Mouse (Mus musculus) adrenal gland, adult 18-20 months (tissue): Measurements from ENCODE around the gene Tnni3. TPM values are rescaled to one million over a fixed set of nuclear protein-coding genes. Genes with fewer than 3 reads are reported as not detected.
A peak's percentile ranks its signal among the peaks of the same experiment; 100 is the strongest.

ENCODE experiments used
- DNase-seq, 2 experiments: peaks; one replicate each; pipeline ENCODE4 v3.0.0; 2021 to 2022; ENCODE audit warnings: low spot score in 2 of 2
- total RNA-seq, 2 experiments: library from RNA; stranded (reverse); gene quantifications; 1 replicate in 1 of 2; 2 replicates in 1 of 2; pipeline ENCODE4 v1.2.3; 2021

Tnni3 gene
- total RNA-seq, 2 experiments from 2014 or later = 0.66 TPM; not detected in 1

GRCm38 (mm10) chr7:4521231-4522003 is 2.6 kb downstream of the Tnni3 start:
- DNase-seq = no peak

GRCm38 (mm10) chr7:4518487-4518886 is 5.5 kb downstream of the Tnni3 start:
- DNase-seq = no peak

- no peak for DNase-seq
Observed at GRCm38 (mm10) chr7:4516332-4517050, 7.5 kb downstream of the Tnni3 start, which contains the start of gene Tnnt1. TSS of gene Tnnt1 (minus strand) at chr7:4516382.

GRCm38 (mm10) chr7:4515853-4516252 is 8.2 kb downstream of the Tnni3 start:
- DNase-seq = no peak

DNA sequence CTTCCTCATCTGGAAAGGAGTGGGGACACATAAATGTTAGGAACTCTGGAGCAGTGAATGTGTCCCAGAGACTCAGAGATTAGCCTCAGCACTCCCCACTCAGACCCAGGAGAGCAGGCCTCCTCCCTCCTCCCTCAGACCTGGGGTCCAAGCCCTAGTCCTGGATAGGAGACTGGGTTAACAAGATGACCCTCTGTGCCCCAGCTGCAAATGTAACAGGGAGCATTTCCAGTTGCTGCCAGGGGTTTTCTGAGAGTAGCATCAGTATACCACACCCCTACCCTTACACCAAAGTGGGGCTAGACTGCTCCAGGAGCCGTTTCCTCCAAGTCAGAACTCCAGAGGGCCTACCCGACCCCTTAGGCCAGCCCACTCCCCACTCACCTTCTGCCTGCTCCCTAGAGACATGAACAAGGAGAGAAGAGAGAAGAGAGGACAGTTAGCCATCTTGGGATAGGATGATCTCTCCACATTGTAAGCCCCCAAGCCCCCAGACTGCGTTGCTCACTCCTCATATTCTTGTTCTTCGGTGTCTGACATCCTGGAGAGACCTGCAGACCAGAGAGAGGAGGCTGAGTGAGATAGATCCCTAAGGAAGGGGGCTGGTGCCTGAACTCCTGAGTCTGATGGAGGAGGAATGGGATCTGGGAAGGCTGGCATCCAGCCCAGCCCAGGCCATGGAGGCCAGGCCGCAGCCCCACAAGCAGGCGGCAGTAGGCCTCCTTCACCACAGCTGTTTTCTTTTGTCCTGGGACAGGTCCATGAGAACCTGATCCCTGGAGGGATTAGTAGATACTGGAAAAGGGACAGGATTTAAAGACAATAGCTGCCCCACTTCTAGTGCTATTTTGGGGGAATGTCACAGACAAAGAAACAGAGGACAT is 10.0 kb downstream of the Tnni3 start:
- no peak for DNase-seq

GRCm38 (mm10) chr7:4513236-4513635 is 10.8 kb downstream of the Tnni3 start:
- no peak for DNase-seq

- DNase-seq = no peak
Observed at GRCm38 (mm10) chr7:4511489-4512224, 12.4 kb downstream of the Tnni3 start.

DNA sequence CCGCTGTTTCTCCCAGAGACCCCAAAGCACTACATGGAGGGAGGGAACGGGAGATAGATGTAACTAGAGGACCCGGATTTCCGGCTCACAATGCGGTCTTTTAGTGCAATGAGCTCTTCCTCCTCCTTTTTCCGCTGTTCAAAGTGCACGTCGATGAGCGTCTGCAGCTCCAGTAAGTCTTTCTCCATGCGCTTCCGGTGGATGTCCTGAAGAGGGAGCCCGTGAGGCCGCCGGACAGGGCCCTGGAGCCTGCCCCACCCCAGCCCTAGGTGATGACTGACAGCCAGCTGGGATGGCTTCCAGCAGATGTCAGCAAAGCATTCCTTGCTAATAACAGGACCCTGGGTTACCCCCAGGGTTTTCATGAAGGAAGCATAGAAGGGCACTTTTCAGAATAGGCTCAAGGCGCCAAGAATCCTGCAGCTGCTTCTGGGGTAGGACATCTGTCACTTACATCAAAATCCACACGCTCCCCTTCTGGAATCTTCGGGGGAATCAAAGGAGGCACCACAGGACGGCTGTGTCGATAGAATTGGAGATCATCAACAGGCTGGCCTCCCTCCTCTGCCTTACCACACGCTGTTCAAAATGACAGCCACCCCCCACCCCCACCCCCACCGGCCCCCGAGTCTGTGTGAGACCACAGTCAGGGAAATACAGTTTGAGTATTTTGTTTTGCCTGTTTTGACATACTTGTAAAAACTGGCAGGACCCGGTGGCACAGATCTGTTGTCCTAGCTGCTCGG is 14.0 kb downstream of the Tnni3 start:
- peak; percentile 59 to 62 for DNase-seq

DNA sequence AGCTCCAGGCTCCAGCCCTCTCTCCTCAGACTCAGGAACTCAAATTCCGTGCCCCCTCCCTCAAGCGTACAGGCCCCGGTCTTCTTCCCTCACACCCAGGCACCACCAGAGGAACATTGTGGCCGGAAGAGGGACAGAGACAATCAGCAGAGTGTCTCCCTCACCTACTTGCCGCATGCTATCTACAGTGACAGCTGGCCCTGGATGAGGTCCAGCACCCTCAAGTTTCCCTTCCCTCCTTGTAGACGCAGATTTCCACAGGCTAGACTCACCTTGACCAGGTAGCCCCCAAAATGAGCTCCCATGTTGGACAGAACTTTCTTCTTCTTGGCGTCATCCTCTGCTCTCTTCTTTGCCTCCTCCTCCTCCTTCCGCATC is 15.3 kb downstream of the Tnni3 start:
- no peak for DNase-seq

GRCm38 (mm10) chr7:4508062-4508738 is 15.8 kb downstream of the Tnni3 start:
- DNase-seq = no peak

- no peak for DNase-seq
Observed at GRCm38 (mm10) chr7:4507220-4507619, 16.8 kb downstream of the Tnni3 start.

DNA sequence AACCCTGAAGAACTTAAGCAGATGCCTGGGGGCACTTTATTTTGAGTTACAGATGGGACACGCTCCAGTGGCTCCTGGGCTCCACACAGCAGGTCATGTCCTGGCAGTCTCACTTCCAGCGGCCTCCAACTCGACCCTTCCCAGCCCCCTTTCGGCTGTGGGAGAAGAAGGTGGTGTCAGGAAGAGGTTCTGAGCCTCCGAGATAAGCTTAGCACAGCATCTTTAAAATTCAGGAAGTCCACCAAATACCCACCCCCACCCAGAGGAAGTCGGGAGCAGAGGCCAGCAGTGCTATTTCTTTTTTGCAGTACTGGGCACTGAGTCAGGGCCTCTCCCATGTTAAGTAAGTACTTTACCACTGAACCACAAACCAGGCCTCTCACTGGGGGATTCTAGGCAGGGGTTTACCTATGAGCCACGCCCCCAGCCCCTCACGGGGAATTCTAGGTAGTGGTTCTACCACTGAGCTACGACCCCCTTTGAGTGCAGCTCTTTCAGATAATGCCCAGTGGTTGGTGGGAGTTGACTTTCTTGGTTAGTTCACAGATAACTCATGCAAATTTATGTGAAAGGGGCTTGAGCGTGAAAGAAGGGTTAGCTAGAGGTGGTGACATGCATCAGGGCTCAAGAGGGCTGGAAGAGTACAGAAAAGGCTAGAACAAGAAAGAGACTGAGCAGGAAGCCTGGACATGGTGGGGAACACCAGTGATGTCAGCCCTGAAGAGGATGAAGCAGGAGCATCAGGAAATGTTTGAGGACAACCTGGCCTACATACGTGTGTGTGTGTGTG is 19.2 kb downstream of the Tnni3 start:
- DNase-seq = no peak

DNA sequence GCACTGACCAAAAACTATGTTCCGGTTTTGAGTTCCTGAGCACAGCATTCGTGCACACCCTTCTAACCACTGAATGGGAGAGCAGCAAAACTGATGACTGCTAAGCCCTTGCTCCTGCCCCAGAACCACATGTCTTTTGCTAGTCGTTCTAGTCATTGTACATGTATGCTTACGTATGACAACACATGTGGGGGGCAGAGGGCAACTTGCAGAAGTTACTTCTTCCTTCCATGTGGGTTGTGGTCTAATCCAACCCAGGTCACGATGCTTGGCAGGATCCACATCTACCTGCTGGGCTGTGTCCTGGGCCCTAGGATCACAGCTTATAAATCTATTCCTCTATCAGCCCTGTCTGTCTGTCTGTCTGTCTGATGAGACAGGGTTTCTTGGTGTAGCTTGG is 20.2 kb downstream of the Tnni3 start:
- DNase-seq = no peak

DNA sequence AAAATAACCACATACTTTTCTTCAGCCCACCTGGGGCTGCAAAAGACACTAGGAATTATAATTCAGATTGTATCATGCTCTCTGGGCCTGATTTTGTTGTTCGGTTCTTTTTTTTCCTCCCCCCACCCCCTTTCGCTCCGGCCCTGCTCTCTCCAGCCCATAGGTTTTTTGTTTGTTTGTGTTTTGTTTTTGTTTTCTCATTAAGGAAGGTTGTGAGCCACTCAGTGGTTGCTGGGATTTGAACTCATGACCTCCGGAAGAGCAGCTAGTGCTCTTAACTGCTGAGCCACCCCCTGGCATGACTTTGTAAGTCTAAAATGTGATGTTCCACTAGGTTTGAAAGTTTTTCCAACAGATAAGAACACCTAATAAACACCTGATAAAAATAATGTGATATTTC is 20.9 kb downstream of the Tnni3 start:
- DNase-seq = no peak

- DNase-seq = peak in 1 of 2 experiments; percentile 36
Observed at GRCm38 (mm10) chr7:4502421-4503090, 21.5 kb downstream of the Tnni3 start.

DNA sequence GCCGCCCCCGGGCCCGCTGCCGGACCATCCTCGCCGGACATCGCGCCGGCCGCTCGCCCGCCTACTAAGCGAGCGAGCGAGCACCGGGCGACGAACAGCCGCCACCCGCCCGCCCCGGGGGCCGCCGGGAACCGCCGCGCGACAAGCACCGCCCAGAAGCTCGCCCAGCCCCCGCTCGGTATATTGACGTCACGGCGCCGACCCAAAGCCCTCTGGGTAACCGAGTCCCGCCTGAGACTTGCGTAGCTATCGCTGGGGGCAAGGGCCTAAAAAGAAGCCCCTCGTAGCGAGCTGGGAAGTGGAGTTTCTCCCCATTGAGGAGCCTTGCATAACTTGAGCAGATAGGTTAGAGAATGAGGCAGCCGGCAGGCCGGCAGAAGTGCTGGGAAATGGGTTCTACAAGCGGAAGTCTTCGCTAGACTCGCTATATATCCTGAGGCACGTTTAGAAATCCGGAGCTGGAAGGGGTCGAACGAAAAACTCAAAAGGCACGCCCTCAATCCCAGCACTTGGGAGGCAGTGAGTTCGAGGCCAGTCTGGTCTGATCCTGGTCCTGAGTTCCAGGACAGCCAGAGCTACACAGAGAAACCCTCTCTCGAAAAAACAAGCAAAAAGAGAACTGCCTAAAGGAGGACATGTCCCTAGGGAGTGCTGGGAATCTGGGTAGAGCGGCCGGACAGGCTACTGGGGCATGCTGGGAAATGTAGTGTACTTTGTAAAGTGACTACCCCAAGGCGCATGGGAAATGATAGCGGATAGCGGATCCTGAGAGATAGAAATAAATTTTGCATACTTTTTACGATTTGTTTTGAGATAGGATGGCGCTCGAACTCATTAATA is 22.3 kb downstream of the Tnni3 start, which contains the start of gene Ppp1r12c:
Gene Ppp1r12c (minus strand): TSS at position 123 of the 840 bp plus-strand sequence.
- peak; percentile 95 to 97 for DNase-seq

GRCm38 (mm10) chr7:4500892-4501471 is 23.0 kb downstream of the Tnni3 start:
- peak; percentile 51 to 67 for DNase-seq
